Mouse (Mus musculus): ENCODE measurements around the gene Elp6. TPM values are rescaled to one million over a fixed set of nuclear protein-coding genes. Genes with fewer than 3 reads are reported as not detected.

Gene Elp6
- total and polyA plus RNA-seq, 2 experiments from 2014 or later, result 30.5 to 35.5 TPM

DNA sequence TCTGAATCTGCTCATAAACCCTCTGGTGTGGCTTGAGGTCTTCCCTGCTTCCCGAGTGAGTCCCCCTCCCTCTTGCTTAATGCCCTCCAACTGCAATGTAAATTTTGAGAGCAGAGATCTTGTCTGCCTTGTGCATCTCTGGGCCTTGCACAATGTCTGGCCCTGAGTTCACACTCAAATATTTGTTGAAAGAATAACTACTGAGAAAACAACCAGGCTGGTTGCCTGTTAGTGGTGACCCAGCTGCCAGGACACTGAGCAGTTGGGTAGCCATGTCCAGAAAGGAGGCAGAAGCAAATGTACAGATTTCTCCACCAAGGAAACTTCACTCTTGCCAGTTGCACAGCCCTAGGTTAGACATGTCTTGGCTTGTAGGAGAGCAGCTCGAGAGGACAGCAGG is 53.4 kb downstream of the Elp6 start:
- H3K36me3 ChIP-seq (ENCODE audit: insufficient read depth, low read length), result peaks cover 24% of the 10 kb centered on the region
- no peaks in the 10 kb centered on the region for H3K9me3 ChIP-seq (ENCODE audit: low read length)
- DNase-seq (ENCODE audit: low spot score) (no peak), ATAC-seq (ENCODE audit: low FRiP score) (no peak)
- H3K27ac ChIP-seq (ENCODE audit: low read depth, low read length), result no peak overlapping the region
- H3K4me2 ChIP-seq (ENCODE audit: low read depth, low read length, poor library complexity, severe bottlenecking), result no peak overlapping the region
- 89% methylated on average over 2 of the region's 2 CpGs for WGBS
- no peaks in the 10 kb centered on the region for H3K4me1 ChIP-seq (ENCODE audit: insufficient read depth, low read length)
- no peak overlapping the region for H3K4me3 ChIP-seq (ENCODE audit: low read depth, low read length)
- no peak for TF ChIP-seq CTCF (IDR thresholded peaks at IDR 0.05)
- no peaks in the 10 kb centered on the region for H3K27me3 ChIP-seq (ENCODE audit: insufficient read depth, low read length)
- H3K9ac ChIP-seq (replicated peaks; ENCODE audit: low read length, poor library complexity, severe bottlenecking), result no peak overlapping the region

DNA sequence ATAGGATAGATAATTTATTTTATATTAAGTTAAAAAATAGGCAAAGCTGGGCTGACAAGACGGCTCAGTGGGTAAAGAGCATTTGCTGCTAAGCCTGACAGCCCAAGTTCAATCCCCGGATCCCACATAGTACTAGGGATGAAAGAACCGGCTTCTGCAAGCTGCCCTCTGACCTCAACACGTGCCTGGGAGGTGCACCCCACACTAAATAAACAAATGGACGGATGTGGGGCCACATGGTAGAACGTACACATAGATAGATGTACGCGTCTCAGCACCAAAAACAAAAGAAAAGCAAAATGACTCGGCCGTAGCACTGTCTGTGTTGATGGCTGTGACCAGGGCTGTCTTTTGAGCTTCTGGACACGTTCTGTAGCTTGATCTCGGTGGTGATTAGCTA is 56.3 kb downstream of the Elp6 start:
- H3K4me3 ChIP-seq (ENCODE audit: low read depth, low read length), result no peak overlapping the region
- peaks cover 34% of the 10 kb centered on the region for H3K36me3 ChIP-seq (ENCODE audit: insufficient read depth, low read length)
- ATAC-seq (ENCODE audit: low FRiP score) (no peak), DNase-seq (ENCODE audit: low spot score) (no peak)
- 84% methylated on average over 12 of the region's 12 CpGs for WGBS
- no peak for TF ChIP-seq CTCF (IDR thresholded peaks at IDR 0.05)
- H3K9ac ChIP-seq (replicated peaks; ENCODE audit: low read length, poor library complexity, severe bottlenecking), result no peak overlapping the region
- no peaks in the 10 kb centered on the region for H3K9me3 ChIP-seq (ENCODE audit: low read length)
- no peaks in the 10 kb centered on the region for H3K27me3 ChIP-seq (ENCODE audit: insufficient read depth, low read length)
- H3K27ac ChIP-seq (ENCODE audit: low read depth, low read length), result no peak overlapping the region
- no peaks in the 10 kb centered on the region for H3K4me1 ChIP-seq (ENCODE audit: insufficient read depth, low read length)
- no peak overlapping the region for H3K4me2 ChIP-seq (ENCODE audit: low read depth, low read length, poor library complexity, severe bottlenecking)

DNA sequence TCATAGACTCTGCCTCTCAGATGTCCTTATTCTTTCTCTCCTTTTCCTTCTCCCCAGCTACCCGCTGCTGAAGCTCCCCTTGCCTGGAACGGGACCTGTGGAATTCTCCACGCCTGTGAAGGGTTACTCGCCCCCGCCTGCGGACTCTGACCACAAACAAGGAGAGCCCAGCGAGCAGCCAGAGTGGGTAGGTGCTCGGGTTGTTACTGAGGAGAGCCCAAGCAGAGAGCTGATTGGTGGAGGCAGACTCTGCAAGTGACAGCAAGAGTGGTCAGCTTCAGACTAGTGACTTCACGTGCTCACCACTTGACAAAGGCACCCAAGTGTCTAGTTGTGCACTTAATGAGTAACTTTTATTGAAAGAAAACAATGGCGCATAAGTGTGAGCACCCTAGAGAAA is 57.4 kb downstream of the Elp6 start:
- no peak for ATAC-seq (ENCODE audit: low FRiP score)
- TF ChIP-seq CTCF (IDR thresholded peaks at IDR 0.05), result no peak
- no peak for DNase-seq (ENCODE audit: low spot score)
- WGBS, result 86% methylated on average over 10 of the region's 10 CpGs
- H3K9me3 ChIP-seq (ENCODE audit: low read length), result no peaks in the 10 kb centered on the region
- no peak overlapping the region for H3K4me2 ChIP-seq (ENCODE audit: low read depth, low read length, poor library complexity, severe bottlenecking)
- no peak overlapping the region for H3K27ac ChIP-seq (ENCODE audit: low read depth, low read length)
- H3K27me3 ChIP-seq (ENCODE audit: insufficient read depth, low read length), result no peaks in the 10 kb centered on the region
- H3K4me1 ChIP-seq (ENCODE audit: insufficient read depth, low read length), result no peaks in the 10 kb centered on the region
- H3K4me3 ChIP-seq (ENCODE audit: low read depth, low read length), result no peak overlapping the region
- peaks cover 33% of the 10 kb centered on the region for H3K36me3 ChIP-seq (ENCODE audit: insufficient read depth, low read length)
- no peak overlapping the region for H3K9ac ChIP-seq (replicated peaks; ENCODE audit: low read length, poor library complexity, severe bottlenecking)

DNA sequence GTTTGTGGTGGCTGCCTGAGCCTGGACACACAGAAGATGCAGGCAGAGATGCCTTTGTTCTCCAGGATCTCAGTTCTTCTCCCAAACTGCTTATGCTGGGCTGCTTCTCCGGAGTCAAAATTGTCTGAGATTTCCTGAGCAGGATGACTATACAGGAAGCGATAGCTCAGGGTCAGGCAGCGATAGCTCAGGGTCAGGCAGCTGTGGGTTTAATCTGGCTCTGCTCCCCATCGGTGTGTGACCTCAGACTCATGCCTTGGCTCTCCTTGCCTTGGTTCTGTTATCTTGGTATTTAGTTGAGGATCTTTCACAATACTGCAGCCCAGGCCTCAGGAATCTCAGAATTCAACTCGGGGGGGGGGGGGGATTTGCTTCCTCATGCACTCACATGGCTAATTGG is 61.8 kb downstream of the Elp6 start:
- no peak for DNase-seq (ENCODE audit: low spot score)
- Histone ChIP-seq H3K4me2 (ENCODE audit: low read depth, low read length, poor library complexity, severe bottlenecking) (no peak overlapping the region), H3K27me3 (ENCODE audit: insufficient read depth, low read length) (no peaks in the 10 kb centered on the region), H3K4me3 (ENCODE audit: low read depth, low read length) (no peak overlapping the region), H3K4me1 (ENCODE audit: insufficient read depth, low read length) (no peaks in the 10 kb centered on the region), H3K9me3 (ENCODE audit: low read length) (no peaks in the 10 kb centered on the region), H3K27ac (ENCODE audit: low read depth, low read length) (no peak overlapping the region), H3K9ac (replicated peaks; ENCODE audit: low read length, poor library complexity, severe bottlenecking) (no peak overlapping the region), H3K36me3 (ENCODE audit: insufficient read depth, low read length) (peaks cover 49% of the 10 kb centered on the region)
- ATAC-seq (ENCODE audit: low FRiP score), result no peak
- 73% methylated on average over 5 of the region's 5 CpGs for WGBS
- no peak for TF ChIP-seq CTCF (IDR thresholded peaks at IDR 0.05)

DNA sequence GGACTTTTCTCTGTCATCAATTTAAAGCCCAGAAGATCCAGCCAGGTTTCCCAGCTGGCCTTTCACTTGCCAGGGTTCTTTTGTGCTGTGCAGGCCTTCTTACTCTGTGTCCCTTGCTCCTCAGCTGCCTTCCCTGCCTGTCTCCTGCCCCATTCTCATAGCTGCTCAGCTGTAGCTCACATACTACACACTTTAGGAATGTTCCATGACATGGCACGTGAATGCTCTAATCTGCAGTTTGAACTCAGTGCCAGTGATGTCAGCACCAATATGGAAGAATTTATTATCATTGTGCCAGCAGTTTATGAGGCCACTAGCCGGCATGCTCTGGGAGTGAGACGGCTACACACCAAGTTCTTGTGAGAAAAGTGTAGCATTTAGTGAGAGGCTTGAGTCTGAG is 64.9 kb downstream of the Elp6 start:
- H3K27ac ChIP-seq (ENCODE audit: low read depth, low read length), result no peak overlapping the region
- no peak overlapping the region for H3K4me3 ChIP-seq (ENCODE audit: low read depth, low read length)
- H3K27me3 ChIP-seq (ENCODE audit: insufficient read depth, low read length), result no peaks in the 10 kb centered on the region
- ATAC-seq (ENCODE audit: low FRiP score) (no peak), DNase-seq (ENCODE audit: low spot score) (no peak)
- no peaks in the 10 kb centered on the region for H3K4me1 ChIP-seq (ENCODE audit: insufficient read depth, low read length)
- WGBS, result 93% methylated on average over 3 of the region's 3 CpGs
- H3K36me3 ChIP-seq (ENCODE audit: insufficient read depth, low read length), result peaks cover 55% of the 10 kb centered on the region
- no peaks in the 10 kb centered on the region for H3K9me3 ChIP-seq (ENCODE audit: low read length)
- no peak for TF ChIP-seq CTCF (IDR thresholded peaks at IDR 0.05)
- H3K4me2 ChIP-seq (ENCODE audit: low read depth, low read length, poor library complexity, severe bottlenecking), result no peak overlapping the region
- no peak overlapping the region for H3K9ac ChIP-seq (replicated peaks; ENCODE audit: low read length, poor library complexity, severe bottlenecking)

Small RNAs within 50 kb of the gene (microRNA-seq; reads per million reads assigned to microRNA genes)
- 23.8 reads per million, percentile 30 among the genes with 10 or more reads in this experiment for gene Mir6236 (ENCODE audit: borderline number of aligned reads)

Other genes with a start within 250 kb of the Elp6 start
- 34.0 and 42.3 TPM in 2 replicates for gene Smarcc1, start 187.5 kb upstream of the Elp6 start, total RNA-seq (2014; rRNA removed)
- 49.9 and 57.9 TPM in 2 replicates for gene Smarcc1, start 187.5 kb upstream of the Elp6 start, polyA plus RNA-seq (2015; fragmentation: Nextera tagmentation; extraction: Ambion mirVana)
- 136 and 145 TPM in 2 replicates for gene Dhx30, start 187.3 kb upstream of the Elp6 start, total RNA-seq (2014; rRNA removed)
- 129 and 130 TPM in 2 replicates for gene Dhx30, start 187.3 kb upstream of the Elp6 start, polyA plus RNA-seq (2015; fragmentation: Nextera tagmentation; extraction: Ambion mirVana)
- gene Cspg5, start 61.4 kb upstream of the Elp6 start, total RNA-seq (2014; rRNA removed), result 456 and 504 TPM in 2 replicates
- gene Cspg5, start 61.4 kb upstream of the Elp6 start, polyA plus RNA-seq (2015; fragmentation: Nextera tagmentation; extraction: Ambion mirVana), result 325 and 340 TPM in 2 replicates
- gene Scap, start 28.1 kb downstream of the Elp6 start, total RNA-seq (2014; rRNA removed), result 146 and 162 TPM in 2 replicates
- gene Scap, start 28.1 kb downstream of the Elp6 start, polyA plus RNA-seq (2015; fragmentation: Nextera tagmentation; extraction: Ambion mirVana), result 56.6 and 59.3 TPM in 2 replicates
- gene Ptpn23, start 103.0 kb downstream of the Elp6 start, total RNA-seq (2014; rRNA removed), result 29.5 and 36.0 TPM in 2 replicates
- 9.6 and 14.1 TPM in 2 replicates for gene Ptpn23, start 103.0 kb downstream of the Elp6 start, polyA plus RNA-seq (2015; fragmentation: Nextera tagmentation; extraction: Ambion mirVana)
- 0.44 TPM in 1 of 2 replicates, not detected in the other for gene Ngp, start 114.6 kb downstream of the Elp6 start, total RNA-seq (2014; rRNA removed)
- 0.49 and 0.58 TPM in 2 replicates for gene Ngp, start 114.6 kb downstream of the Elp6 start, polyA plus RNA-seq (2015; fragmentation: Nextera tagmentation; extraction: Ambion mirVana)
- gene Klhl18, start 171.5 kb downstream of the Elp6 start, total RNA-seq (2014; rRNA removed), result 39.7 and 40.1 TPM in 2 replicates
- 25.9 and 27.4 TPM in 2 replicates for gene Klhl18, start 171.5 kb downstream of the Elp6 start, polyA plus RNA-seq (2015; fragmentation: Nextera tagmentation; extraction: Ambion mirVana)
- gene Kif9, start 171.8 kb downstream of the Elp6 start, total RNA-seq (2014; rRNA removed), result 3.7 and 4.2 TPM in 2 replicates
- gene Kif9, start 171.8 kb downstream of the Elp6 start, polyA plus RNA-seq (2015; fragmentation: Nextera tagmentation; extraction: Ambion mirVana), result 4.1 and 5.6 TPM in 2 replicates
- gene Setd2, start 227.4 kb downstream of the Elp6 start, total RNA-seq (2014; rRNA removed), result 69.3 and 77.3 TPM in 2 replicates
- gene Setd2, start 227.4 kb downstream of the Elp6 start, polyA plus RNA-seq (2015; fragmentation: Nextera tagmentation; extraction: Ambion mirVana), result 22.0 and 24.9 TPM in 2 replicates